Mouse (Mus musculus): ENCODE data around the gene Olfr6. TPM values are rescaled to one million over a fixed set of nuclear protein-coding genes. Genes with fewer than 3 reads are reported as not detected.
"Not testable (repeated sequence)": the region's sequence is repeated elsewhere in the genome, so short reads cannot be mapped to it uniquely, and the experiment has no call there.

Gene Olfr6
- polyA plus RNA-seq, 1 experiment from 2014 or later, result not detected

GRCm38 (mm10) chr7:106920961-106921360 lies 42.8 kb downstream of the Olfr6 start:
- 85% methylated on average over 6 of the region's 7 CpGs for WGBS
- H3K4me1 ChIP-seq (replicated peaks; ENCODE audit: control insufficient read depth, insufficient read depth, low read length); ATAC-seq (replicated peaks; ENCODE audit: low FRiP score, low TSS enrichment, low read depth); H3K9ac ChIP-seq (ENCODE audit: low read length); H3K27me3 ChIP-seq (replicated peaks; ENCODE audit: control insufficient read depth, insufficient read depth, low read length); H3K27ac ChIP-seq (ENCODE audit: low read depth); DNase-seq (ENCODE audit: low spot score); H3K36me3 ChIP-seq (ENCODE audit: control insufficient read depth, insufficient read depth, low read length); H3K9me3 ChIP-seq (ENCODE audit: control insufficient read depth, low read length); H3K4me3 ChIP-seq (ENCODE audit: low read depth, low read length); H3K4me2 ChIP-seq (ENCODE audit: low read length): not testable (repeated sequence)

DNA sequence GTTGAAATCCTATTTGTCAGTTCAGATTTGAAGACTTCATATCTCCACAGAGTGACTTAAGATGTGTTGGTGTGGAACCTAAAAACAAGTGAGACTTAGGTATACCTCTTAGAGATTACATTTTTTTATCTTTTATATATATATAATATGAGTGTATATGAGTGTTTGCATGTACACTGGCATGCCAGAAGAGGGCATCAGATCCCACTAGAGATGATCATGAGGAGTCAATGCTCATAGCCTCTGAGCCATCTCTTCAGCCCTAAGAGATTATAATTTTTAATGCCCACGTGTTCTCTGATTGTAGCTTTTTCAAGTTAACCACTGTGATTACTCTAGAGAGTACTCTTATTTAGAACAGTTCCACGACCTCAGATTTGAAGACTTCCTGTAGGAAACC lies 56.1 kb downstream of the Olfr6 start, which contains the start of gene Olfr1532-ps1:
TSS of gene Olfr1532-ps1 (plus strand) at position 326 of the 400 bp plus-strand sequence.
- Histone ChIP-seq H3K9me3 (ENCODE audit: control insufficient read depth, low read length) (no peaks in the 10 kb centered on the region), H3K4me2 (ENCODE audit: low read length) (no peak within 1 kb of the TSS), H3K36me3 (ENCODE audit: control insufficient read depth, insufficient read depth, low read length) (no peaks in the 10 kb centered on the region), H3K4me1 (replicated peaks; ENCODE audit: control insufficient read depth, insufficient read depth, low read length) (no peaks in the 10 kb centered on the region), H3K4me3 (ENCODE audit: low read depth, low read length) (no peak within 1 kb of the TSS), H3K27me3 (replicated peaks; ENCODE audit: control insufficient read depth, insufficient read depth, low read length) (no peaks in the 10 kb centered on the region), H3K27ac (ENCODE audit: low read depth) (no peak within 1 kb of the TSS), H3K9ac (ENCODE audit: low read length) (no peak within 1 kb of the TSS)
- DNase-seq (ENCODE audit: low spot score) (no peak), ATAC-seq (replicated peaks; ENCODE audit: low FRiP score, low TSS enrichment, low read depth) (no peak)
- whole genome bisulfite sequencing, result 64% methylated on average over 2 of the region's 2 CpGs

Other genes starting within 250 kb of the Olfr6 start
- not detected in 2 replicates for gene Olfr695, start 247.5 kb downstream of the Olfr6 start, polyA plus RNA-seq (2014; fragmentation: Nextera tagmentation; extraction: Ambion mirVana)
- not detected in 2 replicates for gene Olfr697, start 221.5 kb downstream of the Olfr6 start, polyA plus RNA-seq (2014; fragmentation: Nextera tagmentation; extraction: Ambion mirVana)
- gene Olfr698, start 208.5 kb downstream of the Olfr6 start, polyA plus RNA-seq (2014; fragmentation: Nextera tagmentation; extraction: Ambion mirVana), result not detected in 2 replicates
- not detected in 2 replicates for gene Olfr699, start 170.7 kb downstream of the Olfr6 start, polyA plus RNA-seq (2014; fragmentation: Nextera tagmentation; extraction: Ambion mirVana)
- not detected in 2 replicates for gene Olfr700, start 155.1 kb downstream of the Olfr6 start, polyA plus RNA-seq (2014; fragmentation: Nextera tagmentation; extraction: Ambion mirVana)
- not detected in 2 replicates for gene Olfr701, start 149.8 kb downstream of the Olfr6 start, polyA plus RNA-seq (2014; fragmentation: Nextera tagmentation; extraction: Ambion mirVana)
- not detected in 2 replicates for gene Olfr702, start 130.0 kb downstream of the Olfr6 start, polyA plus RNA-seq (2014; fragmentation: Nextera tagmentation; extraction: Ambion mirVana)
- not detected in 2 replicates for gene Olfr703, start 120.6 kb downstream of the Olfr6 start, polyA plus RNA-seq (2014; fragmentation: Nextera tagmentation; extraction: Ambion mirVana)
- not detected in 2 replicates for gene Olfr704, start 100.8 kb downstream of the Olfr6 start, polyA plus RNA-seq (2014; fragmentation: Nextera tagmentation; extraction: Ambion mirVana)
- not detected in 2 replicates for gene Olfr705, start 87.0 kb downstream of the Olfr6 start, polyA plus RNA-seq (2014; fragmentation: Nextera tagmentation; extraction: Ambion mirVana)
- gene Olfr706, start 75.8 kb downstream of the Olfr6 start, polyA plus RNA-seq (2014; fragmentation: Nextera tagmentation; extraction: Ambion mirVana), result not detected in 2 replicates
- not detected in 2 replicates for gene Olfr707, start 62.7 kb downstream of the Olfr6 start, polyA plus RNA-seq (2014; fragmentation: Nextera tagmentation; extraction: Ambion mirVana)
- not detected in 2 replicates for gene Olfr1532-ps1, start 55.9 kb downstream of the Olfr6 start, polyA plus RNA-seq (2014; fragmentation: Nextera tagmentation; extraction: Ambion mirVana)
- not detected in 2 replicates for gene Olfr709-ps1, start 31.7 kb downstream of the Olfr6 start, polyA plus RNA-seq (2014; fragmentation: Nextera tagmentation; extraction: Ambion mirVana)
- not detected in 2 replicates for gene Olfr710, start 15.6 kb downstream of the Olfr6 start, polyA plus RNA-seq (2014; fragmentation: Nextera tagmentation; extraction: Ambion mirVana)
- not detected in 2 replicates for gene Olfr711, start 11.5 kb upstream of the Olfr6 start, polyA plus RNA-seq (2014; fragmentation: Nextera tagmentation; extraction: Ambion mirVana)
- not detected in 2 replicates for gene Olfr2, start 42.1 kb upstream of the Olfr6 start, polyA plus RNA-seq (2014; fragmentation: Nextera tagmentation; extraction: Ambion mirVana)
- gene Olfr713, start 67.2 kb upstream of the Olfr6 start, polyA plus RNA-seq (2014; fragmentation: Nextera tagmentation; extraction: Ambion mirVana), result not detected in 2 replicates
- not detected in 2 replicates for gene Olfr714, start 107.0 kb upstream of the Olfr6 start, polyA plus RNA-seq (2014; fragmentation: Nextera tagmentation; extraction: Ambion mirVana)
- not detected in 2 replicates for gene Olfr17, start 129.3 kb upstream of the Olfr6 start, polyA plus RNA-seq (2014; fragmentation: Nextera tagmentation; extraction: Ambion mirVana)
- gene Olfr715b, start 146.4 kb upstream of the Olfr6 start, polyA plus RNA-seq (2014; fragmentation: Nextera tagmentation; extraction: Ambion mirVana), result not detected in 2 replicates
- gene Olfr715, start 167.1 kb upstream of the Olfr6 start, polyA plus RNA-seq (2014; fragmentation: Nextera tagmentation; extraction: Ambion mirVana), result not detected in 2 replicates
- not detected in 2 replicates for gene Olfr716, start 174.4 kb upstream of the Olfr6 start, polyA plus RNA-seq (2014; fragmentation: Nextera tagmentation; extraction: Ambion mirVana)
- not detected in 2 replicates for gene Nlrp14, start 203.1 kb upstream of the Olfr6 start, polyA plus RNA-seq (2014; fragmentation: Nextera tagmentation; extraction: Ambion mirVana)
- gene Rbmxl2, start 245.5 kb upstream of the Olfr6 start, polyA plus RNA-seq (2014; fragmentation: Nextera tagmentation; extraction: Ambion mirVana), result not detected in 2 replicates

Data from intestine, embryonic 14.5 days (tissue).